Mouse (Mus musculus): ENCODE results near the gene Nr5a2. TPM values are rescaled to one million over a fixed set of nuclear protein-coding genes. Genes with fewer than 3 reads are reported as not detected.
"Not testable (repeated sequence)": the region's sequence is repeated elsewhere in the genome, so short reads cannot be mapped to it uniquely, and the experiment has no call there.

Nr5a2 gene
- polyA plus RNA-seq, 1 experiment from 2014 or later: 0.82 TPM

- Histone ChIP-seq H3K4me2 (no peak overlapping the region), H3K4me3 (no peak overlapping the region), H3K9ac (no peak overlapping the region), H3K4me1 (no peaks in the 10 kb centered on the region), H3K36me3 (no peaks in the 10 kb centered on the region), H3K9me3 (no peaks in the 10 kb centered on the region), H3K27ac (no peak overlapping the region), H3K27me3 (no peaks in the 10 kb centered on the region)
- 68% methylated on average over 6 of the region's 6 CpGs for WGBS
- no peak for ATAC-seq (ENCODE audit: insufficient number of reproducible peaks, low FRiP score, low TSS enrichment, low read depth)
These were observed 159.6 kb downstream of the Nr5a2 start for GRCm38 (mm10) chr1:136800625-136801024.

- Histone ChIP-seq H3K9me3 (no peaks in the 10 kb centered on the region), H3K4me2 (no peak overlapping the region), H3K27me3 (0 out of 2 replicates have a peak, but pooled peaks cover 4% of the 10 kb centered on the region), H3K27ac (no peak overlapping the region), H3K4me1 (no peaks in the 10 kb centered on the region), H3K4me3 (no peak overlapping the region), H3K9ac (no peak overlapping the region), H3K36me3 (no peaks in the 10 kb centered on the region)
- no peak for ATAC-seq (ENCODE audit: insufficient number of reproducible peaks, low FRiP score, low TSS enrichment, low read depth)
- 29% methylated on average over 17 of the region's 17 CpGs for WGBS
These were observed 163.7 kb downstream of the Nr5a2 start for GRCm38 (mm10) chr1:136796361-136797090.

DNA sequence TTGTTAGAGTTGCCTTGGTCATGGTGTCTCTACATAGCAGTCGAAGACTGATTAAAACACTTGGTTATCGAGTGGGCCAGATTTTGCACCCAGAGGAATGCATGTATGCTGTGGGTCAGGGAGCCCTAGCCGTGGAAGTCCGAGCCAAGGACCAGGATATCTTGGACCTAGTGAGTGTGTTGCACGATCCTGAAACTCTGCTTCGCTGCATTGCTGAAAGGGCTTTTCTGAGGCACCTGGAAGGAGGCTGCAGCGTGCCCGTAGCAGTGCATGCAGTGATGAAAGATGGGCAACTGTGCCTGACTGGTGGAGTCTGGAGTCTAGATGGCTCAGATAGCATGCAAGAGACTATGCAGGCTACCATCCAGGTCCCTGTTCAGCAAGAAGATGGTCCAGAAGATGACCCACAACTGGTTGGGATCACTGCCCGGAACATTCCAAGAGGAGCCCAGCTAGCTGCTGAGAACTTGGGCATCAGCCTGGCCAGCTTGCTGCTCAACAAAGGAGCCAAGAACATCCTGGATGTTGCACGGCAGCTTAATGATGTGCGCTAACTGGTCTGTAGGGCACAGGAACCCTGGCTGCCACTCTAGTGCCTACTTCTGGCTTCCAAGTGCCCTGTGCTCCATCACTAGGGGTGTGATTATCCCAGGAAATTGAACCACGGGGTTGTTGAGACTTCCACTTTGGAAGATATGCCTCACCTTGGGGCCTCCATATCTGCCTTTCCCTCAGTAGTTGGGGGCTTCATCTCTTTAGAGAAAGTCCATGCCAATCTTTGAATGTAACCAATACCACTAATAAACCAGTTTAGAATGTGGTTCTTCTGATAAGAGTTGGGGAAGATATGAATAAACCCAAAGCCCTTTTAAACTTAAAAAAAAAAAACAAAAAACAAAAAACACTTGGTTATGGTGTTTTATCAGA, 167.0 kb downstream of the Nr5a2 start:
- H3K36me3 ChIP-seq; H3K27me3 ChIP-seq; H3K9me3 ChIP-seq; H3K27ac ChIP-seq; ATAC-seq (ENCODE audit: insufficient number of reproducible peaks, low FRiP score, low TSS enrichment, low read depth); H3K4me2 ChIP-seq; H3K4me3 ChIP-seq; H3K9ac ChIP-seq; H3K4me1 ChIP-seq: not testable (repeated sequence)
- 91% methylated on average over 12 of the region's 12 CpGs for WGBS
